Mouse (Mus musculus) cerebellum, adult 2 months (tissue): ENCODE results near the gene Atp1a2.

Source experiments
- CTCF ChIP-seq: fragments of 200-500 bp; IDR thresholded peaks from 2 replicates; pipeline ENCODE4 v1.5.1; 2011; ENCODE audit warnings: low read depth, mild to moderate bottlenecking, control low read depth, low read length, moderate library complexity, borderline replicate concordance; ENCODE audit not compliant: insufficient read depth
- POLR2A ChIP-seq: fragments of 200-500 bp; IDR thresholded peaks from 2 replicates; pipeline ENCODE4 v1.6.1; 2011; ENCODE audit warnings: low read length, control low read depth, borderline replicate concordance; ENCODE audit not compliant: insufficient read depth

DNA sequence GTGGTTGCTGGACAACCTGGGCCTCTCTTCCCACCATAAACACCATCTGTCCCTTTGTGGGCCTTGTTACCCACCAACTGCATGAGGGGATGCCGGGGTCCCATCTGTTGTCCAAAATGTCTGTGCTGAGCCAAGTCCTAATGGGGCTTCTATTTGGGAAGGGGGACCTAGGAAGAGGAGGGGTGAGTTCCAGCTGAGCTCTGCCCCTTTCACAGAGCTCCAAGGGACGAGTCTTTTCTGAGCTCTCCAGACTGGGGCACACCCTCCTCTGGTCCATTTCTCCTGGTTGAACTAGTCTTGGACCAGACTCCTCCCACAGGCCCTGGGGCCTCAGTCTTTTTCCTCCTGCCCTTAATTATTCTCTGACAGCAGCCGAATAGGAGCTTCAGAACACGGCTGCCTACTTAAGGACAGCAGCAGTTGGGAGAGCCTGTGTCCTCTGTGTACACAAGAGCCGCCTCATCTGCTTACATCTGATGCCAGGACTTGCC is 22.1 kb upstream of the Atp1a2 start:
- TF ChIP-seq CTCF (no peak), POLR2A (no peak; the same call in 1 of the 2 replicates)
